Mouse (Mus musculus) left cerebral cortex, postnatal 4 days (tissue): ENCODE data around the gene Isg20l2. TPM values are rescaled to one million over a fixed set of nuclear protein-coding genes. Genes with fewer than 3 reads are reported as not detected.

Source experiments
- DNase-seq: peaks from one replicate; pipeline ENCODE4 v3.0.0-alpha.2; 2022
- intact Hi-C: fragments of 180-260 bp; cut with DNase I; formaldehyde crosslinking; loops from one replicate; pipeline ENCODE4 v1.15.1; 2025
- total RNA-seq, 2 experiments: library from RNA; stranded (reverse); gene quantifications; 2 replicates each; pipeline ENCODE4 v1.2.3; 2021

Gene Isg20l2
- total RNA-seq, 2 experiments from 2014 or later = 23.4 to 24.9 TPM

DNA sequence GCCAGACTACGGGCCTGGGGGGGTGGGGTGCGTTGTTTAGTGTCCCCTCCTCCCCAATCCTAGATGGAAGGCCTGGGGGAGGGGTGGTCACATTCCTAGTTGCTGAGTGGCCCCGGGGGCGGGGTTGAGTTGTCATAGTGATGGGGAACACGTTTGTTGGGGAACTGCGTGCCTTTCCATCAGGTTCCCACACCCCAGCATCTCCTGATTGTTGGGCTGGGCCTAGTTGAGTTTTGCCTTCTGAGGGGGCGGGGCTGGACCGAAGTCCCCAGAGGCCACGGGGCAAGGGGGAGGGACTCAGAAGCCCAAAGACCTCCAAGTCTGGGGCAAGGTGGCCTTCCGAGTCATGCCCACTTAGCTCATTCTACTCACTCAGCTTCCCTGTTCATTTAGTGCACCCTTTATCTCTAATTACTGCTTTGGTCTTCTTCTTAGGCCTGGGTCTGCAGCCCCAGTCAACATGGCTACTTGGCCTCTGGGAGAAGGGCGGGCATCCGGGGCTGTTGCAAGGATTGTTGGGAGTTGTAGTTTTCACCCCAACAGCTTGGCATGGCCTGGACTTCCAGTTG is 19.5 kb upstream of the Isg20l2 start:
- DNase-seq = peak; percentile 76
- intact Hi-C loops = no loop called here

DNA sequence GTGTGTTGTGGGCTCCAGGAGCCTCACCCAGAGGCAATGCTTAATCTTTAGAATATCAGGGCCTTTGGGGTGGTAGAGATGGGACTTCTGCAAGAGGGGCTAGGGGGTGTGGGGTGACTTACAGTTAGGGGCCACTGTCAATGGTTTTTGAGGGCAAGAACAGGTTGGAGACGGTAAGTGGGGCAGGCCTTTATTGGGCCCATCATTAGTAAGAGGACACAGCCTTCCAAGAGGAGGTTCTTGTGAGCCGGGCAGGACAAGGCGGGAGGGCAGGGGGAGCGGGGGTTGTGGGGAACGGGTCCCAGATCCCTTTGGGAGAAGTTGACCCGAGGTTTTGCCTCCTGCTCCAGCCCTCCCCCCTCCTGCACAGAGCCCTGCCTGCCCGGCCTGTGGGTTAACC is 16.6 kb upstream of the Isg20l2 start:
- DNase-seq = no peak
- intact Hi-C loops = no loop called here

GRCm38 (mm10) chr3:87913891-87914290 is 16.2 kb upstream of the Isg20l2 start:
- no peak for DNase-seq
- intact Hi-C loops = no loop called here

DNA sequence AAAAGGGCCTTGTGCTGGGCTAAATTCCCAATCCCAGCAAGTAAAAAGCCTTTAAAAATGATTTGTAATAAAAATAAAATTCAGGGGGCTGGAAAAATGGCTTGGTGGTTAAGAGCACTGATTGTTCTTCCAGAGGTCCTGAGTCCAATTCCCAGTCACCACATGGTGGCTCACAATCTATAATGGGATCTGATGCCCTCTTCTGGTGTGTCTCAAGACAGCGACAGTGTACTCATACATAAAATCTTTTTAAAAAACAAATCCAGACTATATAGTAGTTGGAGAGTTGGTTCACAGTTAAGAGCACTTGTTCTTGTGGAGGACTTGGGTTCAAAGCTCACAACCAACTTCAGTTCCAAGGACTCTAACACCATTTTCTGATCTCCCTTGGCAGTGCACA is 13.1 kb upstream of the Isg20l2 start:
- intact Hi-C loops = no loop called here

GRCm38 (mm10) chr3:87918551-87918950 is 11.6 kb upstream of the Isg20l2 start:
- intact Hi-C loops = no loop called here
- DNase-seq = no peak

More for the DNA sequence above, 13.1 kb upstream of the Isg20l2 start:
- no peak for DNase-seq

GRCm38 (mm10) chr3:87919336-87920108 is 10.6 kb upstream of the Isg20l2 start, which contains the start of gene Mrpl24:
Mrpl24 (plus strand) TSS chr3:87919506.
- intact Hi-C loops = no loop called here
- DNase-seq = peak; percentile 71

GRCm38 (mm10) chr3:87920270-87920943 is 9.7 kb upstream of the Isg20l2 start:
- intact Hi-C loops = no loop called here
- no peak for DNase-seq

DNA sequence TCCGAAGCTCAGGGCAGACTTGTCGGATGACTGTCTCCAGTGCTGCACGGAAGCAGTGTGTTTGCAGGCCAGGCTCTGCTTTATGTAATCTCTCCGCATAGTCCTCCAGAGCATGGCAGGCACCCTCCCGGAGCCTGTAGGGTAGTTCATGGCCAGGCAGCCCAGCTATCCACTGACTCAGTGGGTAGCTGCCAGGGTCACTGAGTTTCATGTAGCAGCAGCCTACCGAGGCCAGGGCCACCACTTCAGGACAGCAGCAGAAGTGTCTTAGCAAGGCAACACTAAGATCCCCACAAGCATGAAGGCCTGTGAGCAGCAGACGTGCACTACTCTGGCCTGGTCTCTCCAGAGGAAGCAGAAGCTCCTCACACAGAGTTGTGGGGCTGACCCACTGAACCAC is 5.1 kb upstream of the Isg20l2 start:
- DNase-seq = no peak
- intact Hi-C loops = no loop called here

DNA sequence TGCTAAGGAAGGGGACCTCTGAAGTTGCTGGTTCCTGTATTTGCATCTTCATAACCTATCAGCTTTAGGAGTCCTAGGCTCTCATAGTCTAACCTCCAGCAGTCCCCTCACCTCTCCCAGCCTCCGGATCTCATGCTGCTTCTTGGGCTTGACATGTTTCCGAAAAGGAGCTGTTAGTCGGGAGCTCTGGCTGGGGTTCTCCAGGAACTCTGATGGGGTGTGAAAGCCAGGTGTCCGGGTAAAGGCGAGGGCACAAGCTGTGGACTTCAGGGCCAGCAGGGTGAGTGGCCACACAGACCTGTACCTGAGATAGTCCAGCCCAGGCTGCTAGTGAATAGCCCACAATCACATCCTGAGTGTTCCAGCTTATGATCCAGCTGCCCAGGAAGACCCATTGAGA is 2.7 kb upstream of the Isg20l2 start:
- intact Hi-C loops = no loop called here
- no peak for DNase-seq

DNA sequence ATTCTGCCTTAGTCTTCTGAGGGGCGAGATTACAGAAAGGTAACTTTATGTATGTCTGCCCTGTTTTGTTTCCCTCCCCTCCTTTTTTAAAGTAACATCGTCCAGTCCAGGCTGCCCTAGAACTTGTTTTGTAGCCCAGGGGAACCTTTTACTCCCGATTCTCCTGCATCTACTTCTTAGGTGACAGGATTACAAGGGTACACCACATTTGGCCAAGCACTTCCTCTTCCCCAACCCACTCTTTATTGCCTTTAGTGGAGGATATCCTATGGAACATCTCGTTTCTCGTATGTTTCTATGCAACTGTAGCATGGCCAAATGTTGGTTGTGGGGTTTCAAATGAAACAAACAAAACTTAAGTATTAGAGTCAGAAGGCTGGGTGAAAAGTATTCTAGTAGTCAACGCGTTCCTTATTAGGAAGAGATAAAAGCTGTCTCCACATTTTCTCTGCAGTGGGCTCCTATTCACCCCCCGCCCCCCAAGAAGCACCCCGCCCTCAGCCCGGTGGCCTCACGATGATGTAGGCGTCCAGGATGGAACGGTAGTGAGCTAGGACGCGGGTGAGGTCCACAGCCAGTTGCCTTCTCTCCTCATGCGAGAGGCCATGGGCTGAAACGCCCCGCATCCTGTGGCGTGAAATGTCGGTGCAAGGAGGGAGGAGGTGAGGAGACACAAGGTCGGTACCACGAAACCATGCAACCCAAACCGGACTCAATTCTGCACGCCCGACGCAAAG is 605 bp upstream of the Isg20l2 start:
- intact Hi-C loops = no loop called here
- no peak for DNase-seq

DNA sequence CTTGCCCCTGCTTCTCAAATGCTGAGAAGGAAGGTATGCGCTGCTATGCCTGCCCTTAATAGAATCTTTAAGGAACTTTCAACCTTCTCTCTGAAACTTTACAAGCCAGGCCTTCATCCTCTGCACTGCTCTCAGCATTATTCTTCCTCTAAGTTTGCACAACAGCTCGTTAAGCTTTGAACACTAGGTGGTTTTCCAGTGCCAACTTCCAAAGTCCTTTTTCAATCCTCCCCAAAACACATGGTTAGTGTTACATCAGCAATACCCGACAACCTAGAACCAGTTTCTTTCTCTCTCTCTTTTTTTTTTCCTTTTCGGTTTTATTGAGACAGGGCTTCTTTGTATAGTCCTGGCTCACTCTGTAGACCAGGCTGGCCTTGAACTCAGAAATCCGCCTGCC is 3.9 kb downstream of the Isg20l2 start:
- intact Hi-C loops = no loop called here
- no peak for DNase-seq

GRCm38 (mm10) chr3:87934501-87934900 is 4.4 kb downstream of the Isg20l2 start:
- no peak for DNase-seq
- intact Hi-C loops = no loop called here

DNA sequence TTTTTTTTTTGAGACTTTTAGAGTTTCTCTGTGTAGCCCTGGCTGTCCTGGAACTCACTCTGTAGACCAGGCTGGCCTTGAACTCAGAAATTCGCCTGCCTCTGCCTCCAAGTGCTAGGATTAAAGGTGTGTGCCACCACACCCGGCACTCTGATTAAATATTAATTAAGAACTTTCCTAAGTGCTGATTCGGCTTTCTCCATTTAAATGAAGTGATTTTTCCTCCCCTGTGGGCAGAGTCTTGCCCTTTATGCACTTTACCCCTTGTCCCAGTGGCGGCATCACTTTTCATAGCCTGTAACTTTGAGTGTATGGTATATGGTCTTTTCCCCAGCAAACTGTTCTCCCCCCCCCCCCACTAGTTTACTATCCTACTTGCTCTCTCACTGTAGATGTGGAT is 5.1 kb downstream of the Isg20l2 start:
- no peak for DNase-seq
- intact Hi-C loops = no loop called here

GRCm38 (mm10) chr3:87935776-87936175 is 5.7 kb downstream of the Isg20l2 start:
- intact Hi-C loops = no loop called here
- DNase-seq = peak; percentile 91

GRCm38 (mm10) chr3:87940611-87941010 is 10.5 kb downstream of the Isg20l2 start:
- intact Hi-C loops = no loop called here
- no peak for DNase-seq

DNA sequence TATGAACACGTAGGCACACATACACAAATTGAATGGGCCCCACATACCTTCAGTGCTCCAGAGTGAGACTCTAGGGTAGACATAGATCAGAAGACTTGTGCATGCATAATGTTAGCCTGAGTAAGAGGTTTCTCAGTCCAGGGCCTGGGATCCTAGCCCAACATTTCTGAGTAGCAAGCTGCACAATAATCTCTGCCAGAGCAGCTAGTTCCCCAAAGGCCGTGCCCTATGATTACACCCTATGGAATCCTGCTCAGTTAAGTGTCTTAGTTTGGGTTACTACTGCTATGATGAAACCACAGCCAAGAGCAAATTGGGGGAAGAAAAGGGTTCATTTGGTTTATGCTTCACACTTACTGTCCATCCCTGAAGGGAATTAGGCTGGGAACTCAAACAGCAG is 12.4 kb downstream of the Isg20l2 start:
- intact Hi-C loops = no loop called here
- no peak for DNase-seq

GRCm38 (mm10) chr3:87943586-87943985 is 13.5 kb downstream of the Isg20l2 start:
- intact Hi-C loops = no loop called here
- DNase-seq = no peak

GRCm38 (mm10) chr3:87944838-87945600 is 14.9 kb downstream of the Isg20l2 start:
- peak; percentile 43 for DNase-seq
- intact Hi-C loops = no loop called here

- DNase-seq = no peak
- intact Hi-C loops = no loop called here
Measured at GRCm38 (mm10) chr3:87945781-87946540, 15.8 kb downstream of the Isg20l2 start.

- intact Hi-C loops = no loop called here
Measured at GRCm38 (mm10) chr3:87946541-87946860, 16.4 kb downstream of the Isg20l2 start.

More at GRCm38 (mm10) chr3:87946541-87946860, 16.4 kb downstream of the Isg20l2 start:
- no peak for DNase-seq
